Mouse (Mus musculus) brain, adult 2 months (tissue): ENCODE measurements around the gene Sestd1.

Source experiments
- DNase-seq: peaks from one replicate; pipeline ENCODE4 v3.0.0; 2011; ENCODE audit warnings: low read depth, low spot score

Gene Sestd1

GRCm38 (mm10) chr2:77220960-77221359, 59.4 kb downstream of the Sestd1 start:
- peak; percentile 75 for DNase-seq

- no peak for DNase-seq
These were observed 67.5 kb downstream of the Sestd1 start for GRCm38 (mm10) chr2:77212885-77213284.

- DNase-seq: peak; percentile 63
These were observed 73.4 kb downstream of the Sestd1 start for GRCm38 (mm10) chr2:77206951-77207350.

GRCm38 (mm10) chr2:77203916-77204315, 76.5 kb downstream of the Sestd1 start:
- DNase-seq: peak; percentile 63

DNA sequence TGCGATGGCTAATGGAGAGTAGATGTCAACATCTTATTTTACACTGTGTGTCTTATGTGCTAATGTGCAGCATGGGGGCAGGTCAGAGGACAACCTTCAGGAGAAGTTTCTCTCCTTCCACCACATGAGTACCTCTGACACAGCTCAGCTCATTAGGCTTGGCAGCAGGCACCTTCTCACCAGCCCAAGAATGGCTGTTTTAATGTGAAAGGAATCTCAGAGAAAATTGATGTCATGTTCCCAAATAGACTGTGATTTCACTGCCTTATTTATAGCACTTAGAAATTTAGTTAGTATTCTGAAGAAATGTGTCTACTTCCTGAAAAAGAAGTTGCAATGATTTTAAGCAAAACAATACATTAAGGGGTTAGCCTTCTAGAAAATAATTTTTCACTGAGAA, 78.5 kb downstream of the Sestd1 start:
- DNase-seq: peak; percentile 67

- DNase-seq: peak; percentile 52
These were observed 79.3 kb downstream of the Sestd1 start for GRCm38 (mm10) chr2:77200958-77201614.

DNA sequence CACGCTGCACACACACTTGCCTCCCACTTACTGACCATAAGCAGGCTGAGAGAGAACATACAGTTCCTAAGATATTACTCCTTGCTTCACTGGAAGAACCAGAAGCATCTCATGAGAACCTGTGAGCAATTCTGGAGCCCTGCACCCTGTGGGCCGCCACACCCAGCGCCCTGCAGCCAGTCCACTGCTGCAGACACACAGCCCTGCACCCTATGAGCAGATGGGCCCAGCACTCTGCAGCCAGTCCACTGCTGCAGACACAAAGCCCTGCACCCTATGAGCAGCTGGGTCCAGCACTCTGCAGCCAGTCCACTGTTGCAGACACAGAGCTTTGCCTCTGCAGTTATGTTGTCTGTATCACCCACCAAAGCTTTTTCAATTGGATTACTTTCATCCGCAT, 80.0 kb downstream of the Sestd1 start:
- DNase-seq: no peak

DNA sequence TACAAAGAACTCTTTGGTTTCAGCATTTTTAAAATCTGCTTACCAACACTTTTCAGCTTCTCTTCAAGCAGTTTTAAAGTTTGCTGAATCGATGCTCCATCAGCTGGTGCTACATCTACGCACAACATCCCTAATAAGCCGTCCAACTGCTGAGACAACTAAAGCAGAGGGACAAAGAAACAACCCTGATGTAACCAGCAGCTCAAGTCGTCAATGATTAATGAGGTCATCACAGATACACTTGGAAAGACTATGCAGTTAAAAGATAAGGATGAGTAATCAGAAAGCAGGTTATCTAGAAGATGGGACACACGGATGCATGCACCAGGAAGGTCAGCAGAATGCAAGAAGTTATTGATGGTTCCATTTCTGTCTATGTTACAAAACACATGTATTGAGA, 82.1 kb downstream of the Sestd1 start:
- no peak for DNase-seq

DNA sequence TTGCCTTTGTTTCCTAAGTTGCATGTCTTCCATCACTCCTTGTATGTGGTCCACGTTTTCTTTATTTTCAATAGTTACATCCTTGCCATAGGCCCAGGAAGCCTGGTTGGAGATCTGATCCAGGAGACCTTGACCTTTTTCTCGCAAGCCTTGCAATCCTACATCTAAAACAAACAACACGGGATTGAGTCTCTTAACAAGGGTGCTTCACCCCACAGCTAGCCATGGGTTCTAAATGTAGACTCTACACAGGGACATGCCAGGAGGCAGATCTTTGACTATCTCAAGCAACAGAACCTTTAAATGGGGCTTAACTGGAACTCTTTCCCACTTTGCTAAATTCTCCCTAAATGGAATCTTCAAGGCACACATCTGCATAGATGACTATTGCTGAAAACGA, 83.6 kb downstream of the Sestd1 start:
- DNase-seq: no peak

- no peak for DNase-seq
These were observed 85.3 kb downstream of the Sestd1 start for GRCm38 (mm10) chr2:77195056-77195455.

- DNase-seq: no peak
These were observed 88.6 kb downstream of the Sestd1 start for GRCm38 (mm10) chr2:77191811-77192210.

DNA sequence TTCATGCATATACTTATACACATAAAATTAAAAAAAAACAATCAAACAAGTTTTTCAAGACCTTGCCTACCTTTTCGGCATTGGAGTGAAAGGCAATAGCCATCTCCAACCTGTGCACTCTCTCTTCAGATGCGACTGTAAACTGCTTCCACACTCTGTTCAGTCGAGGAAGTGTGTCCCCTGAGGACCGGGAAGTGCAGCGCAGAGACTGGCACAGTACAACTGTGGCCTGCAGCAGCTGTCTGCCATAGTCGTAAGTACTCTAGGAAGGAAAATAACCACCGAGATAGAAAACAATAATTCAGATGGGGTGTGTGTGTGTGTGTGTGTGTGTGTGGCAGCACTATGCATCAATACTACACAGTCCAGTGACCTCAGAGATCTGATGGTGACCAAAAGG, 89.5 kb downstream of the Sestd1 start:
- no peak for DNase-seq

- DNase-seq: no peak
These were observed 90.1 kb downstream of the Sestd1 start for GRCm38 (mm10) chr2:77190301-77190700.

DNA sequence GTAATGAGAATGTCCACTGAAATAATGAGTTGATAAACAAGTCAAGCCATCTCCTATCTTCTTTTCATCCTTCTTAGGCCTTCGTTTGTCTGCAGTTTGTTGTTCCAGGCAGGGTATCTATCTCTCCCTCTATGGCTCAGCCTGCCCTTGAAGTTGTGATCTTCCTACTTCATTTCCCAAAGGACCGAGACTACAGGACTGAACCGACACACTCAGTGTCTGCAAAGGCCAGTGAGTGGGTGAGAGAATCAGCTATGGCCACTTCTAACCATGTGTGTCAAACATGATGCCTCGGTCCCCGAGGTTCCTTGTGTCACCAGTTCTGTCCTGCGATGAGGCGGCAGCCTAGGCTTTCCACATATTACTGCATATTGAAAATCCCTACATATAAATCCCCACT, 90.7 kb downstream of the Sestd1 start:
- no peak for DNase-seq

GRCm38 (mm10) chr2:77187501-77187900, 92.9 kb downstream of the Sestd1 start:
- no peak for DNase-seq

DNA sequence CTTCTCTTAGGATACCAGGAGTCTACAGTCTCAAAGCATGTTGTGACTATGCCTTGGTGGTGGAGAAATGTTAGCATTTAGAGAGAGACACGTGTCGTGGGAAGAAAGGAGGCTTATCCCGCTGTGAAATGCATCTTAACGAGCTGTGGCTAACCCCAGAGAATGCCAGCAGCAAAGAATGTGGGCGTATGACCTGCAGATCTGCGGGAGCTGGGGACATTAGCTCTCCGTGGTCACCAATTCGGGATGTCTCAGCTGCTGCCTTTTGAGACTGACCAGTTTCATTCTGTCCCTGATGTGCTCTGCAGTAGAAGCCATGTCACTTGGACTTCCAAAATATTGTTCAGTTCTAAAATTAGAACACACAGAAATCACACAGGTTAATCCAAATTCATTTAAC, 93.5 kb downstream of the Sestd1 start:
- no peak for DNase-seq

DNA sequence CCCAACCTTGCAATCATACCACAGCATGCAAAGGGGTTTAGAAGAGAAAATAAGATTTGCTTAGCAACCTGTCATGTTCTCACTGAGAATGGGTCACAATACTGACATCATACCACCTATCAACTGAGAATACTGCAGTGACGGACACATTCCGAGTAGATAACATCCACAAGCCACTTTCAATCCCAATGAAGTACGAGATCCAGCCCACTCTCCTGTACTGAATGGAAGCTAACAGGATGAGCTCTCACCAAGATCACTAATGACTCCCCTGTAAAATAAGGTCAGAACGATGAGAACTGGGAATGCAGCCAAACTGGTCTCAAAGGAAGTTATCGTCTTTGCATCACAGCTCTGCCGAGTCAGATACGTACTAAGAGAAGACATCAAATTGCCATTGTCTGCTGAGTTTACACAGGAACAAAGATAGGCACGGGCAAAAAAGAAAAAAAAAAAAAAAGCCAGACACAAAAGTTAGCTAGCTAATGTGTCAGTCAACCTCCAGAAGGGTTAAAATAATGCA, 96.3 kb downstream of the Sestd1 start:
- DNase-seq: peak; percentile 71

DNA sequence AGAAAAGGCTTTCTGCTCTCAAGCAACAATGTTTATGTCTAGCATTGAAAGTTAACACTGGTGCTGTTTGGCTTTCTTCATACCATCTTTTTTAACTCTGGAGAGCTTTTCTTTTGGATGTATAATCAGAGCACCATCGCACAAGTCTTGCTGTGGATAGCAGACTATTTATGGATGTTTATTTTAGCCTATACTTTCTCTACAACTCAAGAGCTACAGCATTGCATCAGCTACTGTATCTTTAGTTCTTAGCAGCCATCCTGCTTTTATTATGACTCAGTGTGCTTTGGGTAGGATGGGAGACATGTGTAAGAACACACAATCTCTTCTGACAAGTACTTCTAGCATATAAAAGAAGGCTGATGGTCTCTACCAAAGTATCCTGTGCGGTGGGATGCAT, 96.7 kb downstream of the Sestd1 start:
- DNase-seq: peak; percentile 66

GRCm38 (mm10) chr2:77182996-77183380, 97.4 kb downstream of the Sestd1 start:
- DNase-seq: peak; percentile 47

DNA sequence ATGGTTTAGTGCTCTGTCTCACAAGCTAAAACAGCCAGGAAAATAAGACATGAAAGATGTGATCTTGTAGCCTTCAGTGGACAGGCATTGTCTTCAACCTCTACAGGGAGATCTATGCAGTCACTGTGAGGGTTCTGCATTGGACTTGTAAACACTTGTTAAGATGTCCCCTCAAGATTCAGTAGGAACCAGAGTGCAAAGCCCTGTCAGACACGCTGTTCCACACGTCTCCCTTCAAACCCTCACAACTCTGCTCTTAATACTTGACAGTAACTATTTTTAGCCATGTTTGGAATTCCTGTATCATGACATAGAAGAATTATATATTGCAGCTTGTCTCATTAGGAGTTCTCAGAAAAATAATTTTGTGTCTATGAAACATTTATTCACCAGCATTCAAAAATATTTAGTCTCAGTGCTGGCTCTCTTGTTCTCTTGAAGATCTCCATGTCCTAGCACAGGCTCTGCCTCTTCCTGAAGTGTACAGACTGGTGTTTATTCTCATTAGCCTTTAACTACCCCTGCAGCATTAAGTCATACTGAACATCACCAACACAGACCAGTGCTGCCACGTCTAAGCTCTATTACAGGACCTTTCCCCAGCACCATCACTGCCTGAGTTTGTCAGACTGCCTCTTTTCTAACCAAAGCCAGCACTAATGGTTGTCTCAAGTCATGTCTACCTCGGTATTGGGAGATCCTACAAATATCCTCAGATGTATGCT, 98.0 kb downstream of the Sestd1 start:
- no peak for DNase-seq

GRCm38 (mm10) chr2:77177472-77177871, 102.9 kb downstream of the Sestd1 start:
- no peak for DNase-seq

GRCm38 (mm10) chr2:77176413-77176812, 104.0 kb downstream of the Sestd1 start:
- DNase-seq: peak; percentile 25

DNA sequence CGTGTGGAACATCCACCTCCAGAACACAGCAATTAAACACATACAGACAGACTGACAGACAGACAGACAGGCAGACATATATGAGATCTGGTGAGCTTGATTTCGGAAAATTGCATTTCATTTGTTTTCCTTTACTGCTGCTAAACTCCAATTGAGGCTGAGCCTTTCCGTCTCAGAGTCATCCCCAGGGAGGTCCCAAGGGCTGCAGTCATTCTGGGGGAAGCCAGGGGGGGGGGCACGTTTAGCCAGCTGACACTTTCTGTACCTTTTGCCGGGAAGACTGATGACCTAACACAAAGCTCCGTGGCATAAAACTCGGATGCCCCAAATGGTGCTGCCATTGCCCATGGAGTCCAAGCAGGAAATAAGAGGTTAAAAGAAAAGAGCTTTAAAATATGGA, 105.0 kb downstream of the Sestd1 start:
- DNase-seq: no peak
